Mouse (Mus musculus) lung, adult 2 months (tissue): Measurements from ENCODE around the gene Mios.

ENCODE experiments used
- CTCF ChIP-seq: fragments of 200-500 bp; IDR thresholded peaks from 2 replicates; pipeline ENCODE4 v1.5.1; 2011; ENCODE audit warnings: mild to moderate bottlenecking, low read length, control low read depth; ENCODE audit not compliant: insufficient read depth
- POLR2A ChIP-seq: fragments of 200-500 bp; IDR thresholded peaks from 2 replicates; pipeline ENCODE4 v1.6.1; 2011; ENCODE audit warnings: low read depth, mild to moderate bottlenecking, control low read depth, low read length, borderline replicate concordance; ENCODE audit errors: extremely low read depth

GRCm38 (mm10) chr6:8227035-8227434 is 18.0 kb downstream of the Mios start:
- no peak for TF ChIP-seq CTCF
- TF ChIP-seq POLR2A = no peak
